Mouse (Mus musculus): Measurements from ENCODE around the gene Comtd1. TPM values are rescaled to one million over a fixed set of nuclear protein-coding genes. Genes with fewer than 3 reads are reported as not detected.
A peak's percentile ranks its signal among the peaks of the same experiment; 100 is the strongest.

Gene Comtd1
- total RNA-seq, 1 experiment from 2014 or later = 2.9 TPM

DNA sequence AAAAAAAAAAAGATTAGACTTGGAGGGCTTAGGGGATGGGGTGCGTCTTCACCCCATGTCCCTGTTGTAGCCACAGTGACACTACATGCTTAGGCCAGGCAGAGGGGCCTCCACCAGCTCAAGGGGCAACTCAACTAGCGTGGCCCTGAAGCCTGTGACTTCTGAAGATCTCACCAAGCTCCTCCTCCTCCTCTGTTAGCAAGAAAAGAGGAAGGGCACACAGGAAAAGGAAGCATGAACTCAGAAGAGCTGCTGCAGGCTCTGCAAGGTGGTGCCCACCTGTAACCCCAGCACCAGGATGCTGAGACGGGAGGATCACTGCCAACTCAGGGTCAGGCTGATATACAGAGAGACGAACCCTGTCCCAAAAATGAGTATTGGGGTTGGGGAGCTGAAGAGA lies 37.5 kb downstream of the Comtd1 start:
- peak; percentile 41; the same call in 1 of the 2 replicates for ATAC-seq (replicated peaks; ENCODE audit: insufficient number of reproducible peaks, low FRiP score, low TSS enrichment, poor library complexity, severe bottlenecking)

DNA sequence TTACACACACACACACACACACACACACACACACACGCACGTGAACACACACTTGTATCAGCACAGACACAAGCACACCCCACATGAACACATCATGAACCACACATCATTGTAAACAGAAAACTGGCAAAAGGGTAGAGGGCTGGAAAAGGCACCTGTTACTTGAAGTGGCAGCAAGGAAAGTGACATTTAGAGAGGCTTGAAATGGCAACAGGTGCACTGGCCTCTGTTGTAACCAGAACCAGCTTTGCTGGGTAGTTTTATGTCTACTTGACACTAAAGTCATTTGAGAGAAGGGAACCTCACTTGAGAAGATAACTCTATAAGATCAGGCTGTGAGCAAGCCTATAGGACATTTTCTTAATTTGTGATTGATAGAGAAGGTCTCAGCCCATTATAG lies 39.4 kb downstream of the Comtd1 start:
- ATAC-seq (replicated peaks; ENCODE audit: insufficient number of reproducible peaks, low FRiP score, low TSS enrichment, poor library complexity, severe bottlenecking) = no peak

GRCm38 (mm10) chr14:21808208-21808922 lies 40.4 kb downstream of the Comtd1 start:
- ATAC-seq (replicated peaks; ENCODE audit: insufficient number of reproducible peaks, low FRiP score, low TSS enrichment, poor library complexity, severe bottlenecking) = no peak

GRCm38 (mm10) chr14:21806631-21807160 lies 42.1 kb downstream of the Comtd1 start:
- no peak for ATAC-seq (replicated peaks; ENCODE audit: insufficient number of reproducible peaks, low FRiP score, low TSS enrichment, poor library complexity, severe bottlenecking)

- no peak for ATAC-seq (replicated peaks; ENCODE audit: insufficient number of reproducible peaks, low FRiP score, low TSS enrichment, poor library complexity, severe bottlenecking)
Observed at GRCm38 (mm10) chr14:21806203-21806602, 42.6 kb downstream of the Comtd1 start.

GRCm38 (mm10) chr14:21802543-21803206 lies 46.1 kb downstream of the Comtd1 start:
- ATAC-seq (replicated peaks; ENCODE audit: insufficient number of reproducible peaks, low FRiP score, low TSS enrichment, poor library complexity, severe bottlenecking) = no peak

- ATAC-seq (replicated peaks; ENCODE audit: insufficient number of reproducible peaks, low FRiP score, low TSS enrichment, poor library complexity, severe bottlenecking) = no peak
Observed at GRCm38 (mm10) chr14:21801624-21802023, 47.2 kb downstream of the Comtd1 start.

GRCm38 (mm10) chr14:21800641-21801040 lies 48.1 kb downstream of the Comtd1 start:
- no peak for ATAC-seq (replicated peaks; ENCODE audit: insufficient number of reproducible peaks, low FRiP score, low TSS enrichment, poor library complexity, severe bottlenecking)

Other genes starting within 250 kb of the Comtd1 start
- gene Dupd1, start 134.4 kb downstream of the Comtd1 start, total RNA-seq (2017) = 0.58 TPM in 1 of 3 replicates, not detected in the others
- 20.8 to 25.1 TPM (median 22.3 TPM) in 3 replicates for gene Samd8, start 98.4 kb downstream of the Comtd1 start, total RNA-seq (2017)
- not detected in 3 replicates for gene Dusp13, start 97.8 kb downstream of the Comtd1 start, total RNA-seq (2017)
- 210 to 264 TPM (median 238 TPM) in 3 replicates for gene Vdac2, start 23.7 kb downstream of the Comtd1 start, total RNA-seq (2017)
- gene Zfp503, start 140.6 kb upstream of the Comtd1 start, total RNA-seq (2017) = 0.38 to 0.64 TPM (median 0.58 TPM) in 3 replicates
- gene Lrmda, start 170.7 kb upstream of the Comtd1 start, total RNA-seq (2017) = 6.4 to 20.3 TPM (median 10.3 TPM) in 3 replicates